Mouse (Mus musculus) G1E-ER4 (cell line): ENCODE results near the gene Fto. TPM values are rescaled to one million over a fixed set of nuclear protein-coding genes. Genes with fewer than 3 reads are reported as not detected.

Source experiments
- GATA1 ChIP-seq: IDR thresholded peaks from one replicate; pipeline ENCODE4 v1.8.0; 2012; ENCODE audit warnings: low read length, inconsistent platforms
- polyA plus RNA-seq: library from polyadenylated mRNA; stranded (reverse); fragments of >175 nt; gene quantifications from 2 replicates; pipeline ENCODE4 v1.2.3, GENCODE M21; 2012

Gene Fto
- polyA plus RNA-seq, 1 experiment: 9.6 TPM

DNA sequence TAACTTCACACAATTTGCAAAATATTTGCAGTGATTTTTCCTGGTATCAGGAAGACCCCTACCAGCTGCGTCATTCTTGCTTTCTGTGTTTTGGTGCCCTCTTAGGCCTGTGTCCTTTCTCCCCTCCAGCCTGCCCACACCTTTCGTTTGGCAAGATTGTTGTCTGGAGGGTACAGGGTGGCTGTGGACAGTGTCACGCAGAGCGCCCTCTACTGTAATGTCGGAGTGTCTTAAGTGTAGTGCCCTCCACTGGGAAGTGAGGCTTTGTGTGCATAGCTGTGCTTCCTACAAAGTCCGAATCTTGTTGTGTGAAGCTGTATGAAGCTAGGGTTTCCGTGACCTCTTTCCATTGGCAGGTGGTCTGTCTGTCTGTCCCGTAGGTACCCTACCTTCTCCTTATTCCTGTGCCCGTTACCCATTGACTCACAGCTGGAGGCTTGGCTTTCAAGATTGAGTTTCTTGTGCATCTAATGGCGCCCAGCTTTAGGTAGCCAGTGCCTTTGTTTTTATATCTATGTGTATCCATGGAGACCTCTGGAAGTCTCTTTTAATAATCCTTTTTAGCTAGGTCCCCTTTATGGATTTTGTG is 50.0 kb downstream of the Fto start:
- TF ChIP-seq GATA1: no peak

DNA sequence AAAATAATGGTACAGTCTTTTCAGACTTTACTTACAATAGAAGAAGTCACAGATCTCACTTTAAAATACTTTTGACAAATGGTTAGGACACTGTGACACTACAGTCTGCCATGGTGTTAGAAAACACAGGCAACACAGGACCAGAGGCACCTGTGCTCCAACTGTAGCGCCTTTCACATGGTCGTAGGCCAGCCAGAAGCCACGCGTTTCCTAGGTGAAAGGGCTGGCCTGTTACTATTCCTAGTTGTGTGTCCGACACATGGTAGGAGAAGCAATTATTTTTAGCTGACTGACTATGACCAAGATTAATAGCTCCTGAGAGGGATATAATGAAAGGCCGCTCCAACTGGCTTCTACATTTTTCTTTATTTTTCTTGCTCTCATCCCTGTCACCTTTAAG is 50.9 kb downstream of the Fto start:
- TF ChIP-seq GATA1: no peak

DNA sequence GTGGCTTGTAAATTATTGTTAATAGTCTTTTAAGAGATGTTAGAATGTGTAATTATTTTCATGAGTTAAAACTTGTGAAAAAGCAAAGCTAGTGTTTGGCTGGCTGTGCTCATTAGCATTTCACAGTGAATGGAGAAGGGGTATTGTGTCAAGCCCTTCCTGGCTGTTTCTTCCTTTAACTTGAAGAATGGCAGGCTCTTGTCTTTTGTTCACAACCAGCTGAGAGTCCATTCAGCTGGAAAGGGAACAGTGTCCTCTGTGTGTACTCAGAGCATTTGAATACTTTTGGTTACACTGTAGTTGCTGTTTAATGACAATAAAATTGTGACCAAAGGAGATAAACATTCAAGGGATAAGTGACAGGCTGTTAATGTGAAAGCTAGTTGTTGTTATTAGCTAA is 52.5 kb downstream of the Fto start:
- no peak for TF ChIP-seq GATA1

DNA sequence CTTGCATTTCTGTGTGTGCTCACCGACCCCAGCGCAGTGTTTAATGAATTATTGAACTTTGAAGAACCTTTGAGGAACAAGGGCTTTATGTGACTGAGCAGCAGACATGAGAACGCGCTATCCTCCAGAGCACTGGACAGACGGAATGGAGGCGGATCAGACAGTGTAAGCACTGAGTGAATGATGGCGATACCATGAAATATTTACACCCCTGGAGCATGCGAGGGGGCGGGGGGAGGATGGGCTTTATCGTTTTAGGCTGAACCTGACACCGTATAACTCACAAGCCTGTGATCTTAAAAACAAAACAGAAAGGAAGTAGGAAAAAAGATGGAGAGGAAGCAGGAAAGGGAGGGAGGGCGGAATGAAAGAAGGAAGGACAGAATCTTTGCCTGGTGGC is 57.6 kb downstream of the Fto start:
- TF ChIP-seq GATA1: no peak

DNA sequence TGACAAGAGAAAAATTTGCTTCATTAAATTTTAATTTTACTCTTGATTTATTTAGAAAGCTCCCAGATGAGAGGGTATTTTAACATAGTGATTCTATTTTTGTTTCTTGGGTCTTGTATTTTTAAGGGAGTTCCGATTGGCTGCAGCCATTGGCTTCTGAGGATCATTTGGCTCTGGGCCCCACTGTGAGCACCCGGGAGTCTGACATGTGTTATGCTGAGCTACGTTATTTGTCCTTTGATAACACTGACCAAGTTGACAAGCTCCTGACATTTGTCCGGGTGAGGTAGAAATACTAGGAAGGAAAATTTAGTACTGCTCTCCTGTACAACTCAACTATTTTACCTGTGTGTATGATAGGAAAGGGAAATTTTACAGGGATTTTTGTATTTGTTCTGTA is 58.7 kb downstream of the Fto start:
- TF ChIP-seq GATA1: no peak

DNA sequence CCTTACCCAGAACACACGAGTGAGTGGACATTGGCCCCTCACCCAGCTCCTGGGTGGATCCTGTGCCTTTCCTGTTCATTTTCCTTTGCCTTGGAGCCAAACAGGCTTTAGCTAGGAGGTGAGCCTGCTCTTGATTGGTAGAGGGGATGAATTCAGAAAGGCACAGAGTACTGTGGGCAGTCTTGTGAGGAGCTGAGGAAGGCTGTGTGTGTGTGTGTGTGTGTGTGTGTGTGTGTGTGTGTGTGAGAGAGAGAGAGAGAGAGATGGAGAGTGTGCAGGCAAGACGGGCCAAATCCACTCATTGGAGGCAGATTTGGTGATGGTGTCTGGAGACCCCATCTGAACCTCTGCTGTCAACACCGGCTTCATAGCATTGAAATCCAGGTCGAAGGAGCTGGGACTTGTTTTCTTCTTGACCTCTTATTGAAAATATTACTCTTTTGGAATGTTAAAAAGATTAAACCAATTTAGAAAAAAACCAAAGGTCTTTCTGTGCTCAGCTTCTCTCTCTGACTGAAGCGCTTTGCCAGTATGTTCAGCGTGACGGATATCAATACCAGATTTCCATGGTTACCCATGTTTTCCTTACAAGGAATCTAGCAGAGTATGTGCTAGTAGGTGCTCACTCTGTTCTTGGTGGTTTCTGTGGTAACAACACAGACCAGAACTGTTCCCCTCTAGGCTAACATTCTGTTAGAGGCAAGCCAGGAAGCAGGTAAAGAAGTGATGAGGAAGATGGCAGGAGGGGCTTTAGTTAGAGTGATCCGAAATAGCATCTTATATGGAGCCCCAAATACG is 59.7 kb downstream of the Fto start:
- no peak for TF ChIP-seq GATA1

DNA sequence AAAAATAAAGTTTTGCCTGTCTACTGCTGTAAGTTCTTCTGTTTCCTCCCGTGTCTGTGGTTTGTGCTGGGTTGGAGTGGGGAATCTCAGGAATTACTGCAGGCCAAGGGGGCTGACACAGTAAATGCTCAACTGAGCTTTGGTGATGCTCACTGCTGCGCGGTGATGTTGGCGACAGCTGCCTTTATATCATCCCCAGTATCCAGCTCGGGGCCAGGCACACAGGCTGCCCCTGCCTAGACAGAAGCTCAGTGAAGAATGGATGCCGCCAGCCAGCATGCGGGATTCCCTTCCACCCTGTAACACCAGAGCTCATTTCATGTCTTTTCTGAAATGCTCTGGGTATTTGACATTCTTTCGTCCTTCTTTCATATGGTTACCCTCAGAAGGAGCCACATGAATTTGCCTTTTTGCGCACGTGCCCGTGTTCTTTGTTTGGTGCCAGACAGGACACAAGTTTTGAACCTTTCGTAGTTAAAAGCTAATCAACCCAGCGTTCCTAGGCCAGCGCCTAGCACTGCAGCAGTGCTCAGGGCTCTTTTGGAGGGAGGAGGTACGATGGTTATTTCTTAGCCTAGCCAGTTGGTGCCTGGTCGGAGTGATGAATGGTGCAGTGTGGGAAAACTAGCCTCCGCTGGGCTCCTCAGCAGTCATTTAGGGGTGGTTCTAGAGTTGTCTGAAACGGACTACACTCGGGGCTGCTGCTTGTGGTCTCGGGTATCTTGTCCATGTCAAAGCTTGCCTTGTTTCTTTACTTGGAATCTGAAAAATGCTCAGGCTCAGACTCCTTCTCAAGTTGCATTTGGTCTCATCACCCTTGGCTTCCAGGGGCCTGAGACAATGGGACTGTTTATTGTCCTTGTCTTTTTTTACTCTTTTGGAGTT is 62.0 kb downstream of the Fto start:
- no peak for TF ChIP-seq GATA1

DNA sequence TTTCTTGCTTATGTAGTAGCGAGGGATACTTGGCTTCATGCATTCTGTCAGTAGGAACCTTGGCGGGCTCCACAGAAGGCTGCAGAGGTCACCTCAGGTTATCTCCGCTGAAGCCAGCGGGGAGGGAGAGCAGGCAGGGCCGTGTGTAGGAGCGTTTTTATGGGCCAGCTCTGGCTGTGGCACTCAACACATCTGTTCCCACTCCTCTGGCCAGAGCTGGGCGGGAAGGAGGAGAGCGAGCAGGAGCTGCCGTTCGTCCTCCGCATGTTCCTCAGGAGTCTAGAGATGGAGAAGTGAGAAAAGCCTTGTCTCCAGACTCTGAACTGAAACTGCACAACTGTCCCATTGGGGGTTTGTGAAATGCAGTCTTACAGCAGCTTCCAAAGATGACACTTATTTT is 63.5 kb downstream of the Fto start:
- no peak for TF ChIP-seq GATA1

DNA sequence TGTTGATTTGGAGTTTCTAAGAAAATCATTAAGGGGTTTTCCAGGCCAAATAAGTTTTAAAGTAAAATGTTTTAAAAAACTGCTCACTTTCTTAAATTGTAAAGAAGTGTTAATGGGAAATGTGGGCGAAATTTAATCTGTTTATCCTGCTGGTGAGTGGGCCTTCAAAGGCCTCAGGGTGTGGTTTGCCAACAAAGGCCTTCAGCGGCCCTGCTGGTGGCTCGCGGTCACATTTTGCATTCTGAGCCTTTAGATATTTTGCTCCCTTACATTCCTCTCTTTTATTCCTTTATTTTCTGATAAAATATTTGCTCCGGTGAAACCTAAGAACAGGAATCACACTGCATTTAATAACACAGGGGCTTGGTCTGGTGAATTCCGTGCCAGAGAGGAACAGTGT is 64.0 kb downstream of the Fto start:
- TF ChIP-seq GATA1: no peak

DNA sequence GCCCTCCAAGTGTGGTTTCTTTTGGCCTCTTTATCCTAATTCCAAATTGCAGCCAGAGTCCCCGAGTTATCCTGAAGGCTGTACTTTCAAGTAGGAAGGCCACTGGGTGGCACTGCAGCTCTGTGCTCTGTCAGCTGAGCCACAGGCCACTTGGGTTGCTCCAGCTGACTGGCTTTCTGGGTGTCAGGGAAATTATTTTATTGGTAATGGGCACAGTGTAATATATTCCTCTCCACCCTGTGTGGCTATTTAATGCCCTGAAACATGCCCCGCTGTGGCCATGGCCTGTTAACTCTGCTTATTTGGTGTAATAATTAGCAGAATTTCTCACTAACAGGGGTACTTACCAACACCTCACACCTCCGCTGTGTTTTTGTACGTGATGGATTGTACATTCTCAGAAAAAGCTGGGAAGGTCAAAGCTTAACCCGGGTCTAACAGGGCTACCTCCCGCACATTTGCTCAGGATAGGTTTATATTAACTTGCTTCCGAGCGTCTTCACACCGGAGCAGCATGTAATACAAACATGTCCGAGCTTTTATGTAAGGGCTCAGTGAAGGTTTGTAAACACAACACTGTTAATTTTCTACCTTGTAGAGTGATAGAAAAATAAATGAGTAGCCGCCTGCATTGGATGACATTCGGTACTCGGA is 65.6 kb downstream of the Fto start:
- TF ChIP-seq GATA1: no peak

DNA sequence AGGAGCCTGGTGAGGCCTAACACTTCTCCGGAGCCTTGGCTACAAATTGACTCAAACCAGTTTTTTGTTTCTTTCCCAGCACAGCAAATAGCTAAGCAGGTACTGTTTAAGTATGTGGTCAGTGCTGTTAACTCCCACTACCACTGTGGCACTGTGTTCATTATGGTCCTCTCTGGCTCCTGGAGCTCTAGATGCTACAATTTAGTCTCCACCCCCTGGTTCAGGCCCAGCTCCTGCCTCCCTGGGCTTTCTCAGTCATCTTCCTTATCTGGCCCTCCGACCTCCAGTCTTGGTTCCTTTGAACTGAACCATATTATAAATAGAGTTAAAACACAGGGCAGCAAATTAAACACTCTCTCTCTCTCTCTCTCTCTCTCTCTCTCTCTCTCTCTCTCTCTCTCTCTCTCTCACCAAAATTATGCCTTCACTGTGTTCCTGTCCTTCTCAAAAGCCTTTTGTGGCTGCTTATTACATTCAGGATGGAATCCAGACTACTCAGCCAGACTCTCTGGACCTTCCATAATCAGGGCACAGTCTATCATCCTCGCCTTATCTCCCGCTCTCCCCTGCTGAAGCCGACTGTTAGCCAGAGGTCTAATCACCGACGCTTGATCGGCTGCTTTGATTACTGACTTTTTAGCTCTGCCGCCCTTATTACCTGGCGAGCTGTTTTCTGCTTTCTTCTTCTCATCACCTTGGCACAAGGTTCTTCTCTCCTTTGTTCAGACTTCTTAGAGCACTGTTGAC is 67.6 kb downstream of the Fto start:
- TF ChIP-seq GATA1: no peak

DNA sequence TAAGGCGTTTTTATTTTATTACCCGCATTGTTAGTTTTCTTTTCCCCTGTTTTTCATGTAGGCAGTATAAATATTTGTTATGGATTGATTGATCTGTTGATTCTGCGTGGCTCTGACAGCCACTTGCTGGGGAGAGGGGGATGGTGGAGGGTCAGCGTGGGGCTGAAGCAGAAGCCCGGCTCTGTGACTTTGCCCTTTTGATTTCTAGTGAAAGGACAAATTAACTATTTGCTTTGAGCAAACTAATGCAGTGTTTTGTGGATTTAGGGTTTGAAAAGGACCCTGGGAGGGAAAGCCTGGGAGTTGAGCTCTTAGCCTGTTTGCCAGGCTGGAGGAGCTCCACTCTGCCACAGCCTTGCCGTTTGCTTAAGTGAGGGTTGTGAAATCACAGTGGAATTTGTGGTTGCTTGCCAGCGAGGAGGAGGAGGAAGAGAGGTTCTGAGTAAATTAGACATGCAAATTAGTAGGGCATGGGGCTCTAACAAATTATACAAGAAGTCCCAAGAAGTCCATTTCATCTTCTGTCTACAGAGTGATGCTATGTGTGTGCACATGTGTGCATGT is 68.3 kb downstream of the Fto start:
- no peak for TF ChIP-seq GATA1

DNA sequence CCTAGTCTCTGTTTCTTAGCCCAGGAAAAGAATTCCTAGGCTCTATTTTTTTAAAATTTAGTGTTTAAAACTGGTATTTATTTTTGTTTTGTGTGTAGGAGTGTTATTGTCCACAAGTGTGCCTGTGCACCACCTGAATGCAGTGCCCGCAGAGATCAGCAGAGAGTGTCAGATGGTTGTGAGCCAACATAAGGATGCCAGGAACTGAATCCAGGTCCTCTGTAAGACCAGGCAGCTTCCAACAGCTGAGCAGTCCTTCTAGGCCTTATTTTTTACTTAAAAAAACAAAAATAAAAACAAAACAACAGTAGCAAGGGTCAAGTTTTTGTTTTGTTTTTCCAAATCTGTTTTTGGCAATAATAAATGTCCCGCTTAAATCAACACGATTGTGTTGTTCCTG is 69.9 kb downstream of the Fto start:
- TF ChIP-seq GATA1: no peak

DNA sequence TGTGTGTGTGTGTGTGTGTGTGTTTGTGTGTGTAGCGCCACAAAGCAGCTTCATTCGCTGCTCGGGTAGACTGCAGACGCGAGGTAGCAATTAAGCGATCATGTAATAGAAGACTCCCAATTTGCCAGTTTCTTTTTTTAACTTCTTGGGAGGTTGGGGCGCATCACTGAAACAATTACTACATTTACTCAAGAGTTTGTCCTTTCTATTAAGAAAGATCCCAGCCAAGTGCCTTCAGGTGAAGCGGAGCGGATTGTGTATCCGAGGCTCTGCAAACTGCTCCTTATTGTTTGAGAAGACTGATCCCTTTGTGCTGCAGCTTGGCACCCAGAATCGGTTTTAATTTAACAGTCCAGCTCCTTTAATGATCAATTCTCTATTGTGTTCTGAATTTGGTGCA is 70.5 kb downstream of the Fto start:
- no peak for TF ChIP-seq GATA1

DNA sequence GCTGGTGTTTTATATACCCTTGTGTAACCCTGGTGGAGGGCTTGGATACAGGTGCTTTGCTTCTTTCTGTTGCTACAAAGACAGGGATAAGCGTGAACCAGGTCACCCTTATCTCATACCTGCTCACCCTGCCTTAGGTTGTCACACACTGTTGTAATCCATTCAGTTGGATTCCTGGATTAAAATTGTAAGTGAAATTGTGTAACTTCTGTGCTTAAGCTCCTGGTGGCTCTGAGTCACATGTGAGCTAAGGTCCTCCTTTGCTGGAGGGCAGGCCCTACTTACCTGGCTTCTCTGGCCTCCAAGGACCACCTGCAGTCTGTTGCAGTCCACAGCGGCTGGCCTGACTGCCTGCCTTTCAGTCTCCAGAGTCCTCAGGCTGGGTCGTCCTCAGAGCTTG is 71.1 kb downstream of the Fto start:
- no peak for TF ChIP-seq GATA1
